Mouse (Mus musculus) embryonic fibroblast, embryonic 13.5 days (primary cell): ENCODE results near the gene Gm9508.

Source experiments
- CTCF ChIP-seq: IDR thresholded peaks from 2 replicates; pipeline ENCODE4 v1.5.1; 2011; ENCODE audit warnings: mild to moderate bottlenecking, control low read depth, low read length, moderate library complexity, borderline replicate concordance; ENCODE audit not compliant: insufficient read depth
- POLR2A ChIP-seq: IDR thresholded peaks from 2 replicates; pipeline ENCODE4 v1.6.1; 2011; ENCODE audit warnings: low read depth, mild to moderate bottlenecking, control low read depth, low read length, moderate library complexity

GRCm38 (mm10) chr10:77658286-77658994 lies 38.6 kb downstream of the Gm9508 start:
- no peak for TF ChIP-seq CTCF
- TF ChIP-seq POLR2A: no peak
